Mouse (Mus musculus): ENCODE data around the gene Gpc6. TPM values are rescaled to one million over a fixed set of nuclear protein-coding genes. Genes with fewer than 3 reads are reported as not detected.

The Gpc6 gene
- total and polyA plus RNA-seq, 3 experiments, result 4.6 to 10.3 (median 8.0) TPM

DNA sequence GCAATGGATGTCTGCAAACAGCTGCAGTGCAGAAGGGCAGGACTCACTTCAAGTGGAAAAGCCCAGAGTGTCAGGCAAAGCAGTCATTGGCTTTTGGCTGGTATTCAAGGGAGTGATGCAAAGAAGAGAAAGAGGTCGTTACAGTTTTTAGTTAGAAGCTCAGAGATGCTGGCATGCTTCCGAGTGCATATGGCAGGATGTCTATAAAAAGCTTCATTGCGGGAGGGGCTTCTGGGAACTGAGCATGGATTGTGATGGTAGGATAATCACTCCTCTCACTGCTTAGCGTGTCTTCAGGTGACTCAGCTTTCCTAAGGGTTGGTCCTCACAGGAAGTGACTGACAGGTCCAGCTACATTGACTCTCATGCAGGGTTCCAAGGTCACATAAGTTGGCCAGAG, 221.0 kb downstream of the Gpc6 start:
- Histone ChIP-seq H3K79me2 (replicated peaks; ENCODE audit: control insufficient read depth, insufficient read depth, low read length) (no peaks in the 10 kb centered on the region), H3K9ac (ENCODE audit: low read depth, low read length) (no peak overlapping the region), H3K4me1 (ENCODE audit: control insufficient read depth, insufficient read depth, low read length) (no peaks in the 10 kb centered on the region), H3K27ac (no peak overlapping the region), H3K4me3 (no peak overlapping the region), H3K36me3 (ENCODE audit: control insufficient read depth, insufficient read depth, low read length) (no peaks in the 10 kb centered on the region), H3K27me3 (ENCODE audit: control insufficient read depth, insufficient read depth, low read length) (no peaks in the 10 kb centered on the region)
- intact Hi-C loops (cut with DNase I), result no loop called here
- TF ChIP-seq CTCF (IDR thresholded peaks at IDR 0.05), result no peak
- no peak for TF ChIP-seq EP300 (IDR thresholded peaks at IDR 0.05; ENCODE audit: insufficient read depth, low read depth, low read length)
- TF ChIP-seq POLR2A (IDR thresholded peaks at IDR 0.05; ENCODE audit: insufficient read depth, low read depth, low read length), result no peak
- DNase-seq, result no peak
- WGBS, result 30% methylated on average over 4 of the region's 4 CpGs

DNA sequence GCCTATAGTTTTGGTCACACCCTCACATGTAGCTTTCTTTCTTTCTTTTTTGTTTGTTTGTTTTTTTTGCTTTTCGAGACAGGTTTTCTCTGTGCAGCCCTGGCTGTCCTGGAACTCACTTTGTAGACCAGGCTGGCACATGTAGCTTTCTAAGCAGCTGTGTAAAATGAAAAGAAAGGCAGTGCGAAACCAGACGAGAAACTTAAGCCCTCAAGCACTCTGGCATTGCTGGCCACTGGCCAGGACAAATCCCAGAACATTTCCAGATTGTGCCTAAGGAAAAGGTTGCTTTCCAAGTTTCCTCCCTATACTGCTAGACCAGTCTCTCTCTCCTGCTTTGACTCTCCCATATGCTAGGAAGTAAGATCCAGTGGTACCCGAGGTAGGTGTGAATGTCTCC, 221.6 kb downstream of the Gpc6 start:
- no peak for DNase-seq
- H3K27ac ChIP-seq, result no peak overlapping the region
- intact Hi-C loops (cut with DNase I), result no loop called here

DNA sequence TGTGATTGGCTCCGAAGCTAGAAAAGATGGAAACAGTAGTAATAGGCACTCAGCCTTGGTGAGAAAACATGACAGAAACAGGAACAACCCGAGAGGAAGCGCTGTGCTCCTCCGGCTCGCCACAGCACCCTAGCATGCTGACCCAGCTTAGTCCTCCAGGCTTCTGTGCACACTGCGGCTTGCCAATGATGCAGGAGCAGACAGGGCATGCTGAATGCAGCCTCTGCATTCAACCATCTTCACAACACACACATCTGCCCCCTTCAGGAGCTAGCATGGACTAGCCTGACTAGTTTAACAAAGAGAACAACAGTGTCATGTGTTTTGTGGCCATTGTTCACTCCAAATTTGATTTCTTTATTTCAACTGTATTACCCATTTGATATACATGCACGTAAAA, 226.5 kb downstream of the Gpc6 start:
- H3K27me3 ChIP-seq (ENCODE audit: control insufficient read depth, insufficient read depth, low read length), result no peaks in the 10 kb centered on the region
- no peak for TF ChIP-seq POLR2A (IDR thresholded peaks at IDR 0.05; ENCODE audit: insufficient read depth, low read depth, low read length)
- H3K4me3 ChIP-seq, result no peak overlapping the region
- WGBS, result 85% methylated on average over 7 of the region's 7 CpGs
- H3K4me1 ChIP-seq (ENCODE audit: control insufficient read depth, insufficient read depth, low read length), result no peaks in the 10 kb centered on the region
- no peak for DNase-seq
- H3K36me3 ChIP-seq (ENCODE audit: control insufficient read depth, insufficient read depth, low read length), result no peaks in the 10 kb centered on the region
- no peak overlapping the region for H3K9ac ChIP-seq (ENCODE audit: low read depth, low read length)
- no peaks in the 10 kb centered on the region; the same call in 1 of the 2 replicates for H3K79me2 ChIP-seq (replicated peaks; ENCODE audit: control insufficient read depth, insufficient read depth, low read length)
- H3K27ac ChIP-seq, result no peak overlapping the region
- intact Hi-C loops (cut with DNase I), result no loop called here

More for the DNA sequence above, 221.6 kb downstream of the Gpc6 start:
- H3K79me2 ChIP-seq (replicated peaks; ENCODE audit: control insufficient read depth, insufficient read depth, low read length), result no peaks in the 10 kb centered on the region; the same call in 1 of the 2 replicates
- no peak overlapping the region for H3K4me3 ChIP-seq
- WGBS, result 56% methylated on average over 4 of the region's 4 CpGs
- TF ChIP-seq EP300 (IDR thresholded peaks at IDR 0.05; ENCODE audit: insufficient read depth, low read depth, low read length), result no peak
- no peaks in the 10 kb centered on the region for H3K27me3 ChIP-seq (ENCODE audit: control insufficient read depth, insufficient read depth, low read length)
- H3K9ac ChIP-seq (ENCODE audit: low read depth, low read length), result no peak overlapping the region
- H3K36me3 ChIP-seq (ENCODE audit: control insufficient read depth, insufficient read depth, low read length), result no peaks in the 10 kb centered on the region
- no peaks in the 10 kb centered on the region for H3K4me1 ChIP-seq (ENCODE audit: control insufficient read depth, insufficient read depth, low read length)

DNA sequence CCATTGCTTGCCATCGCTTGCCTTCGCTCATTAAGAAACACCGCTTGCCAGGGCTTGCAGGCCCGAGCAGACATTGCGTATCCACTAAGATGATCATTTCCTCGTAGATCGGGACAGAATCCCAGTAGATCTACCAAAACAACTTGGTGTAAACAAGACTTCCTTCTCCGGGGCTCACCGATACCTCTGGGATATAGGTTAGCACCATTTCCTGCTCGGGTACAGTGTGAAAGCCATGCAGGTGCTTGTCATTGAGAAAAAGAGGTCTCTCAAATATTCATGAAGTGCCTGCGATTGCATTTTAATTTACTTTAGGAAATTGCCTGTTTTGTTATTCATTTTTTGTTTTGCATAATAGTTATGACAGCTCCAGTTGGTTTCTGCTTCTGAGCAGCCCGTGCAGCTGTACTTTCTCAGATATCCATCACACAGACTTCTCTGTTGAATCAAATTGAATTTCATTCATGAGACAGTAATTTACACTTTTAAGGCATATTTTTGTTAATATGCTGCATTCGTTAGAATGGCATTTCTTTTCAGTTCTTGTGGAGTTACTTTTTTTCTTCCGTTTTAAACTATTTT, 230.9 kb downstream of the Gpc6 start:
- H3K27ac ChIP-seq, result no peak overlapping the region
- no peaks in the 10 kb centered on the region for H3K4me1 ChIP-seq (ENCODE audit: control insufficient read depth, insufficient read depth, low read length)
- 89% methylated on average over 14 of the region's 14 CpGs for WGBS
- intact Hi-C loops (cut with DNase I), result no loop called here
- H3K79me2 ChIP-seq (replicated peaks; ENCODE audit: control insufficient read depth, insufficient read depth, low read length), result no peaks in the 10 kb centered on the region; the same call in 1 of the 2 replicates
- no peak overlapping the region for H3K9ac ChIP-seq (ENCODE audit: low read depth, low read length)
- DNase-seq, result no peak
- no peaks in the 10 kb centered on the region for H3K27me3 ChIP-seq (ENCODE audit: control insufficient read depth, insufficient read depth, low read length)
- TF ChIP-seq EP300 (IDR thresholded peaks at IDR 0.05; ENCODE audit: insufficient read depth, low read depth, low read length) (no peak), POLR2A (IDR thresholded peaks at IDR 0.05; ENCODE audit: insufficient read depth, low read depth, low read length) (no peak), CTCF (IDR thresholded peaks at IDR 0.05) (no peak)
- H3K4me3 ChIP-seq, result no peak overlapping the region
- no peaks in the 10 kb centered on the region for H3K36me3 ChIP-seq (ENCODE audit: control insufficient read depth, insufficient read depth, low read length)

DNA sequence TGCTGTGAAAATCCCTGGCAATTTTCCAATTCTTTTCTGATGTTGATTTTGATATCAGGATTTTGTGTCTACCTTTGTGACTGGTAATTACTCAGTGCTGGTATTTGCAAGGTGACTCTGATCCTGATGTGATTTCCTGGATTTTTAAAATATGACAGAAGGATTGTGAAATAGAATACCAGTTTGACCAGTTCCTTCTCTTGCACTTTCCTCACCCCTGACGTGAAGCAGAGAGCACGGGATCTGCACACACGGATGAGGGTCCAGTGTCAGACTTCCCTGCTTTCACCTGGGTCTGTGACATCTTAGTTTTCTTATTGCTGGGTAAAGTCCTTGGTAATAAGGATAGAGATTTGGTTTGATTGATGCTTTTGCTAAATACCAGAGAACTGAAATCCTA, 232.3 kb downstream of the Gpc6 start:
- Histone ChIP-seq H3K9ac (ENCODE audit: low read depth, low read length) (no peak overlapping the region), H3K27ac (no peak overlapping the region), H3K4me3 (no peak overlapping the region), H3K4me1 (ENCODE audit: control insufficient read depth, insufficient read depth, low read length) (no peaks in the 10 kb centered on the region), H3K27me3 (ENCODE audit: control insufficient read depth, insufficient read depth, low read length) (no peaks in the 10 kb centered on the region), H3K36me3 (ENCODE audit: control insufficient read depth, insufficient read depth, low read length) (no peaks in the 10 kb centered on the region), H3K79me2 (replicated peaks; ENCODE audit: control insufficient read depth, insufficient read depth, low read length) (no peaks in the 10 kb centered on the region)
- TF ChIP-seq CTCF (IDR thresholded peaks at IDR 0.05) (no peak), EP300 (IDR thresholded peaks at IDR 0.05; ENCODE audit: insufficient read depth, low read depth, low read length) (no peak), POLR2A (IDR thresholded peaks at IDR 0.05; ENCODE audit: insufficient read depth, low read depth, low read length) (no peak)
- intact Hi-C loops (cut with DNase I), result no loop called here
- DNase-seq, result no peak
- WGBS, result 87% methylated on average over 3 of the region's 3 CpGs

DNA sequence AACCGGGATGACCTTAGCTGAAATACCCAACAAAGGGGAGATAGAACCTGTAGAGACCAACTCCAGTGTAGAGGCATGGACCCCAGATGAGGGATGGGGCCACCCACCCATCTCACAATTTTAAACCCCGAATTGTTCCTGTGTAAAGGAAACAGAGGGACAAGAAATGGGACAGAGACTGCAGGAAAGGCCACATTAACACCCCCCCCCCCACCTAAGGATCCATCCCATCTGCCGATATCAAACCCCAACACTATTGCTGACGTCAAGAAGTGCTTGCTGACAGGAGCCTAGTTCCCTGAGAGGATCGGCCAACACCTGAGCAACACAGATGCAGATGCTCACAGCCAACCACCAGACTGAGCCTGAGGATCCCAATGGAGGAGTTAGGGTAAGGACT, 241.2 kb downstream of the Gpc6 start:
- no peak for DNase-seq
- WGBS, result 86% methylated on average over 5 of the region's 5 CpGs
- no peak overlapping the region for H3K9ac ChIP-seq (ENCODE audit: low read depth, low read length)
- TF ChIP-seq CTCF (IDR thresholded peaks at IDR 0.05) (no peak), EP300 (IDR thresholded peaks at IDR 0.05; ENCODE audit: insufficient read depth, low read depth, low read length) (no peak), POLR2A (IDR thresholded peaks at IDR 0.05; ENCODE audit: insufficient read depth, low read depth, low read length) (no peak)
- intact Hi-C loops (cut with DNase I), result no loop called here
- no peaks in the 10 kb centered on the region for H3K36me3 ChIP-seq (ENCODE audit: control insufficient read depth, insufficient read depth, low read length)
- H3K4me3 ChIP-seq, result no peak overlapping the region
- H3K27ac ChIP-seq, result no peak overlapping the region
- H3K27me3 ChIP-seq (ENCODE audit: control insufficient read depth, insufficient read depth, low read length), result no peaks in the 10 kb centered on the region
- no peaks in the 10 kb centered on the region for H3K4me1 ChIP-seq (ENCODE audit: control insufficient read depth, insufficient read depth, low read length)
- no peaks in the 10 kb centered on the region for H3K79me2 ChIP-seq (replicated peaks; ENCODE audit: control insufficient read depth, insufficient read depth, low read length)
